Mouse (Mus musculus): Measurements from ENCODE around the gene Qars. TPM values are rescaled to one million over a fixed set of nuclear protein-coding genes. Genes with fewer than 3 reads are reported as not detected.

Qars gene
- 69.1 and 80.0 TPM in 2 replicates for polyA plus RNA-seq (2015; fragmentation: Nextera tagmentation; extraction: Ambion mirVana)

DNA sequence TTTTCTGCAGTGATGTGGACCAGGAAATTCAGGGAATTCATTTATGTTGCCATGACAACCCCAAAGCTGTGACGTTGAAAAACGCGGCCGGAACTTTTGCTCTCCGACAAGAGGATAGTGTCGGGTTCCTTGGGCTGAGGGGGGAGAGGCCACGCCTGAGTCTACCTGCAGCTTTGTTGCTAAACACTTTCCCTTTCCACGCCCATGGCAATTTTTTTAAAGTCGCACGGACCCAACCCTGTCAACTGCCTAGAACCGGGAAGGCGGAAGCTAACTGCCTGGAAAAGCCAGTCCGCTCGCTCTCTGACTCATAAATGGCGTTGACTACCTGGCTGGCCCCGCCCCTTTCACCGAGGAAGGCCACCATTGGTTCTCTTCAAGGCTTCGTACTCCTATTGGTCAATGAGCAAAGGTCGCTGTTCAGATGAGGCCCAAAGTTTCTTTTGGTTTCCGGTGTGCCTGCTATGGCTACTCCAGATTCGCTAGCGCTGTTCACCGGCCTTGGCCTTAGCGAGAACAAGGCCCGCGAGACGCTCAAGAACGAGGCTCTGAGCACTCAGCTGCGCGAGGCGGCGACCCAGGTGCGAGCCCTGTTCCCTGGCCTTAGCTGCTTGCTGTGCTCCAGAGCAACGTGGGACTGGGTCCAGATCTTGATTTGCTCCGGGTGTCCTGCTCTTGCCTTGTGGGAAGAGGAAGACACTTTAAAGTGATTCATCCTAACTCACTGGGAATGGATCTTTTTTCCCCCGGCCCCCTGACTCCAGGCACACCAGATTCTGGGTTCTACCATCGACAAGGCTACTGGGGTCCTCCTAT, at the start of gene Qars:
Gene Qars (plus strand): TSS at position 88 of the 816 bp plus-strand sequence.
- under 1% methylated on average over 37 of the region's 37 CpGs for WGBS
- peak within 1 kb of the TSS; percentile 75 for H3K27ac ChIP-seq (replicated peaks)
- peaks cover 45% of the 10 kb centered on the region for H3K36me3 ChIP-seq
- peak within 1 kb of the TSS; percentile 73 for H3K4me3 ChIP-seq
- H3K9ac ChIP-seq = peak within 1 kb of the TSS; percentile 78
- H3K27me3 ChIP-seq = no peaks in the 10 kb centered on the region
- H3K4me1 ChIP-seq (replicated peaks) = peaks cover 19% of the 10 kb centered on the region
- ATAC-seq (ENCODE audit: low read depth) = peak; percentile 97
- no peaks in the 10 kb centered on the region for H3K9me3 ChIP-seq
- H3K4me2 ChIP-seq = peak within 1 kb of the TSS; percentile 93

DNA sequence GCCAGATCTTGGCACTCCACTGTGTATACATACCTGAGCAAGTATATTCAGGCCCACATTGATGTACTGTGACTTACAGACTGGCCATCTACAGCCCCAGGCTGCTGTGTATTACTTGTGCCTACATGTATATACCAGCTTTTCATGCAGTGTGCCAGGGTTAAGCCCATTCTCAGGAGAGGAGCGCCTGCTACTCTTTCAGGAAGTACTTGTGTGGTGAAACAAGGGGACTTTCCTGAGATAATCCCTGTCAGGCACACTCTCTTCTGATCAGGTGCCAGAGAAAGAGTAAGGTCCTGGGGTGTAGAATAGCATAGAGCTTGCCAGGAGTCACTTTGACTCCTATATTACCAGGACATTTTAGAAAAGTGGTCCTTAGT, 47.6 kb upstream of the Qars start:
- Histone ChIP-seq H3K4me1 (replicated peaks) (peaks cover 21% of the 10 kb centered on the region), H3K9me3 (no peaks in the 10 kb centered on the region), H3K27me3 (peaks cover 9% of the 10 kb centered on the region; the same call in 1 of the 2 replicates), H3K4me3 (peak overlapping the region; percentile 85), H3K9ac (peak overlapping the region; percentile 91; the same call in 1 of the 2 replicates), H3K27ac (replicated peaks) (peak overlapping the region; percentile 90), H3K4me2 (peak overlapping the region; percentile 93), H3K36me3 (peaks cover 25% of the 10 kb centered on the region)
- WGBS = 97% methylated on average over 1 of the region's 1 CpGs
- no peak for ATAC-seq (ENCODE audit: low read depth)

DNA sequence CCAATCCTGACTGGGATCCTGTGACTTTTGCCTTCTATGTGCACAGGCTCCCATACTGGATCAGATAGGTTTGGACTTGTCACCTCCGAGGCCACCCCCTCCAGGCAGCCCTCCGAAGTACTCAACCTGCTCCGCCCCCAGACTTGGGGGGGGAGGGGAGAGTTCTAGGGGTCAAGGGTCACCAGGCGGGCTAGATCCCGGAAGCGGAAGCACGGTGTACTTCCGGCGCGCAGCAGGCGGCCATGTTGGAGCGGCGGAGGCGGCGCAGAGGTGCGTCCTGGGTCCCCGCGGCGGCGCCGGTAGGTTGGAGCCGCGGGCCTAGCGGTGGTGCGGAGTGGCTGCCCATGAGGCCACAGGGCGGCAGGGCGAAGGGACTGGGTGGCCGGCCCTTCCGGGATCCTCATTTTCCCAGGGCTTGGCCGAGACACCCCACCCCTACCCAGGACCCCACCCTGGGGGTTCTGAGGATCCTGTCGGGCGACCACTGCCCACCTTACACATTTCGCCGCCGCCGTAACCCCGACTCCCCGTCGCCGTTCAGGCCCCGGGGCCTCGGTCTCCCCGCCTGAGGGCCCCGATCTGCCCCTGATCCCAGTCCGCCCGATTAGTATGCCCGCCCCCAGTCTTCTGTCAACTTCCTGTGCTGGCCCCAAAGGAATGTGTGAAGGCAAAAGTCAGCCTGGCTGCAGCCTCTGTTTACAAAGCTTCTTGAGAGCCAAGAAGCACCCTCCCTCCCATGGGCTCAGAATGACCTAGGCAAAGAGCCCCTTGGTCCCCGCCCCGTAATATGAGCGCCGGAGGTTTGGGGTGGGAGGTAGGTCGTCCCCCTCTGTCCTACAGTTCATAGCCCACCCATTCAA, 47.0 kb upstream of the Qars start, which contains the start of gene Ccdc71:
Gene Ccdc71 (plus strand): TSS at position 209 of the 860 bp plus-strand sequence.
- Histone ChIP-seq H3K27ac (replicated peaks) (peak within 1 kb of the TSS; percentile 90), H3K27me3 (peaks cover 9% of the 10 kb centered on the region; the same call in 1 of the 2 replicates), H3K36me3 (peaks cover 31% of the 10 kb centered on the region), H3K4me2 (peak within 1 kb of the TSS; percentile 93), H3K9ac (peak within 1 kb of the TSS; percentile 91), H3K4me3 (peak within 1 kb of the TSS; percentile 85), H3K9me3 (no peaks in the 10 kb centered on the region), H3K4me1 (replicated peaks) (peaks cover 21% of the 10 kb centered on the region)
- under 1% methylated on average over 51 of the region's 52 CpGs for WGBS
- peak; percentile 83 for ATAC-seq (ENCODE audit: low read depth)

DNA sequence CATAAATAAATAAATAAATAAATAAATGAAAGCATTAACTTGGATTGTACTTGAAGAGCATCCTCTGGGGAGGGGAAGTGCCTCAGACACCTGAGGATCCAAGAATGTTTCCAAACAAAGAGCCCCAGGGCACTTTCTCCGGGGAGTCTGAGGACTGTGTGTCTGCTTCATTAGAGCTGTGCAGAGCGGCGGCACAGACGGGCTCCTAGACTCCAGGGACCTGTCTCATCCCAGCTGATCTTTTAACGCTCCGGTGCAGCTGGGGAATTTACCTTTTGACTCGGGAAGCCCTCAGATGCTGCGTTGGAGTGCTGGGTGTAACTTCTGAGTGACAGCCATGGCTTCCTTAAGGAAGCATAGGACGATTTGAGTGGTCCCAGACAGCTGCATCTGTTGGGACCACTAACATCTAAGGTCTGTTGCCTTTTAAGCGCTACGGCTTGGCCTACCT, 46.3 kb upstream of the Qars start, which contains the start of gene Klhdc8b:
Gene Klhdc8b (minus strand): TSS at position 401 of the 451 bp plus-strand sequence.
- Histone ChIP-seq H3K36me3 (peaks cover 37% of the 10 kb centered on the region), H3K4me2 (peak within 1 kb of the TSS; percentile 93), H3K9me3 (no peaks in the 10 kb centered on the region), H3K27me3 (peaks cover 9% of the 10 kb centered on the region; the same call in 1 of the 2 replicates), H3K9ac (peak within 1 kb of the TSS; percentile 91), H3K4me1 (replicated peaks) (peaks cover 21% of the 10 kb centered on the region), H3K4me3 (peak within 1 kb of the TSS; percentile 85), H3K27ac (replicated peaks) (peak within 1 kb of the TSS; percentile 90)
- WGBS = 24% methylated on average over 11 of the region's 11 CpGs
- peak; percentile 58 for ATAC-seq (ENCODE audit: low read depth)

DNA sequence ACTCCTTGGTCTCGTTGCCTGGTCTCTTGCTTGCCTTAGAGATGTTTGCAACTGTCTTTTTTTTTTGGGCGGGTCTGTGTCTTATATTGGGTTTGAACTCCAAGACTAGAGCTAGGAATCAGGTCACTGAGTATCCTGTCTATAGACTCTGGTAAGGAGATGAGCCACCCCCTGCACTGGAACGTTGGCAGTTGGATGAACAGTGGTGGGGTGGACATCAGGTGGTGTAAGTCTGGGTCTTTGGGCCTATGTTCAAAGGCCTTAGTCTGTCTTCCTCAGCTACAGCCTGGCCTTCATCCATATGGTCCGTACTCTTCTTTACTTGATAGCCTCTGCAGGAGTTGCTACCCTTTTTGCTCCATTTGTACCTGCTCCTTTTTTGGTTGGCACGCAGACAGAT, 45.8 kb upstream of the Qars start:
- 88% methylated on average over 5 of the region's 5 CpGs for WGBS
- Histone ChIP-seq H3K9me3 (no peaks in the 10 kb centered on the region), H3K27ac (replicated peaks) (no peak overlapping the region), H3K27me3 (peaks cover 9% of the 10 kb centered on the region; the same call in 1 of the 2 replicates), H3K9ac (peak overlapping the region; percentile 91; the same call in 1 of the 2 replicates), H3K4me2 (peak overlapping the region; percentile 93), H3K4me1 (replicated peaks) (peaks cover 21% of the 10 kb centered on the region), H3K4me3 (peak overlapping the region; percentile 85), H3K36me3 (peaks cover 42% of the 10 kb centered on the region)
- no peak for ATAC-seq (ENCODE audit: low read depth)

DNA sequence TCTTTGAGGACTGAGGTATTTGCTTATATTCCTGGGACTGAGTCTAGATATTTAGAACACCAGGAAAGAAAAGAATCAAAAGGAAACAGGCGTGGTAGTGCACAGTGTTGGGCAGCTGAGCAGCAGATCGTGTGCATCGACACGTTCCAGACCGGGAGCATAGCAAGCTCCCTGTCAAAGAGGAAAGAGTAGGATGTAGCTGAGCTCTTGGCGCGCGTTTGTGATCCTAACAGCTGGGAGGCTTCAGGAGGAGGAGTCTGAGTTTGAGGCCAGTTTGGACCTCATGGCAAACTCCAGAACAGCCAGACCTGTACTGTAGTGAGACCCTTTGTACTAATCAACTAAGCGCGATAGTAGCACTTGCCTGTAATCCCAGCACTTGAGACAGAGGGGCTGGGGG, 45.3 kb upstream of the Qars start:
- Histone ChIP-seq H3K4me1 (replicated peaks) (peaks cover 21% of the 10 kb centered on the region), H3K27me3 (0 out of 2 replicates have a peak, but pooled peaks cover 8% of the 10 kb centered on the region), H3K27ac (replicated peaks) (no peak overlapping the region), H3K9me3 (no peaks in the 10 kb centered on the region), H3K4me3 (no peak overlapping the region), H3K9ac (no peak overlapping the region), H3K4me2 (peak overlapping the region; percentile 93; the same call in 1 of the 2 replicates), H3K36me3 (peaks cover 47% of the 10 kb centered on the region)
- WGBS = 90% methylated on average over 10 of the region's 10 CpGs
- ATAC-seq (ENCODE audit: low read depth) = no peak

DNA sequence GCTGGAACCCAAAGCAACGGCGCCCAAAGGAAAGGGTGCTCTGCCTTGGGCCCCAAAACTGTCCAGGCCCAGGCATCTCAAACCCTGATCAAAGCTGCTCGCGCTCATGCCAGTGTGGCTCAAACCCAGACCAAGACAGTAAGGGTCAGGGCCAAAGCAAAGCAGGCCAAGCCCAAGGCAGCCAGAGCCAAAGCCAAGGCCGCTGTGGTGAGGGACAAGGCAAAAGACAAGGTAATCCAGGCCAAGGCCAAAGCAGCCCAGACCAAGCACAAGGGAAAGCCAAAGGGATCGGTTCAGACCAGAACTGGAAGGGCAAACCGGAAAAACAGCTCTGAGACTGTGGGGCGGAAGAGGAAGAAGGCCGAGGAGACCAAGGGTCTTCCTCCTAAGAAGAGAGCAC, 43.8 kb upstream of the Qars start:
- ATAC-seq (ENCODE audit: low read depth) = no peak

DNA sequence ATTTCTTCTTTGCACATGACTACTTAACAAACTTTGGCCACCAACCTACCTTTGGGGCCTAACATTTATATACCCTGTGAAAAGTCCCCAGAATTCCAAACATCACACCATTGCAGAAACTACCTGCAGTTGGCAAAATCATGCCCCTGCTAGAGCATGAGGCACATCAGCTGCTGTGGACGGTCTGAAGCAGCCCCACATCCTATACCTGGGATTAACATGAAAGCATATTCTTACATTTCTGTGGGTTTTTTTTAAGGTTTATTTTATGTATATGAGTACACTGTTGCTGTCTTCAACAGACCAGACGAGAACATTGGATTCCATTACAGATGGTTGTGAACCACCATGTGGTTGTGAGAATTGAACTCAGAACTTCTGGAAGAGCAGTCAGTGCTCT, 41.3 kb upstream of the Qars start:
- Histone ChIP-seq H3K27me3 (no peaks in the 10 kb centered on the region), H3K4me1 (replicated peaks) (peaks cover 11% of the 10 kb centered on the region), H3K36me3 (peaks cover 52% of the 10 kb centered on the region), H3K4me3 (no peak overlapping the region), H3K27ac (replicated peaks) (no peak overlapping the region), H3K4me2 (no peak overlapping the region), H3K9ac (no peak overlapping the region), H3K9me3 (no peaks in the 10 kb centered on the region)
- WGBS = 95% methylated on average over 2 of the region's 2 CpGs
- no peak for ATAC-seq (ENCODE audit: low read depth)

More for the DNA sequence above, 43.8 kb upstream of the Qars start:
- no peaks in the 10 kb centered on the region for H3K9me3 ChIP-seq
- H3K27me3 ChIP-seq = 0 out of 2 replicates have a peak, but pooled peaks cover 3% of the 10 kb centered on the region
- peaks cover 52% of the 10 kb centered on the region for H3K36me3 ChIP-seq
- H3K27ac ChIP-seq (replicated peaks) = no peak overlapping the region
- 96% methylated on average over 9 of the region's 9 CpGs for WGBS
- H3K4me2 ChIP-seq = no peak overlapping the region
- H3K4me1 ChIP-seq (replicated peaks) = peaks cover 21% of the 10 kb centered on the region
- H3K4me3 ChIP-seq = no peak overlapping the region
- H3K9ac ChIP-seq = no peak overlapping the region

DNA sequence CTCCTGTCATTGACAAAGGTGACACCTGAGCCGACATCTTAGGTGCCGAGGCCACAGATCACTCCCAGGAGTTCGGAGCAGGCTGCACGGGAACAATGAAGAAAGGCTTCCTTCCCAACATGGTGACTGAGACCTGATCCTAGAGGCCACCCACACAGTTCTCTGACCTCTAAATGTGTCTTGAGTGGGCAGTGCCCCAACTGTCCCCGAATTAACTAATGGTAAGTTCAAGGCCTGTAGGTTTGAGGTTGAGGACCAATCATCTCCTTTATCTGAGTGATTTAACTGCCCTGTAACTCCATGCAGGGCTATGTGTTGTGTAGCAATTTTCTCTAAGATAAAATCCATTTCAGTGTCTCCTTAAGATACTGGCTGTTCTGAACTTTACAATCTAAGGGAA, 38.1 kb upstream of the Qars start:
- Histone ChIP-seq H3K9ac (no peak overlapping the region), H3K4me2 (no peak overlapping the region), H3K27ac (replicated peaks) (no peak overlapping the region), H3K27me3 (no peaks in the 10 kb centered on the region), H3K36me3 (peaks cover 32% of the 10 kb centered on the region), H3K4me3 (no peak overlapping the region), H3K9me3 (no peaks in the 10 kb centered on the region), H3K4me1 (replicated peaks) (no peaks in the 10 kb centered on the region)
- no peak for ATAC-seq (ENCODE audit: low read depth)
- 80% methylated on average over 5 of the region's 5 CpGs for WGBS

DNA sequence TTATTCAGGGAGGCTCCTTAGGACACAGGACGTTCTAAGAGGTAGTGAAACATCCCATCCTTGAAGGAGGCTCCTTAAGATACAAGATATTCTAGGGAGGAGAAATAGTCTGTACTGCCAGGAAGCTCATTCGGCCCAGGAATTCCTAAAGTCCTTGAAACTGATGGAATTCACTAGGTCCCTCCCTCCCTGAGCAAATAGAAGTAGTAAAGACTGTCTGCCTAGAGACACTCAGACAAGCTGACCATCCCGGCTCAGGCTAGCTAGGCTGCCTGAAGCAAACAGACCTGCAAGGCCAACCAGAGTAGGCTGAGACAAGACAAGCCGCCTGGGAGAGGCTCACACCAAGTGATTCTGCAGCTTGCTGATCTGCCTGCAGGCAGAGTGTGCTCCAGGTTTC, 37.7 kb upstream of the Qars start:
- WGBS = 69% methylated on average over 4 of the region's 4 CpGs
- H3K27ac ChIP-seq (replicated peaks) = no peak overlapping the region
- no peak overlapping the region for H3K4me2 ChIP-seq
- H3K4me3 ChIP-seq = no peak overlapping the region
- H3K4me1 ChIP-seq (replicated peaks) = no peaks in the 10 kb centered on the region
- no peak for ATAC-seq (ENCODE audit: low read depth)
- peaks cover 28% of the 10 kb centered on the region for H3K36me3 ChIP-seq
- no peaks in the 10 kb centered on the region for H3K27me3 ChIP-seq
- no peaks in the 10 kb centered on the region for H3K9me3 ChIP-seq
- H3K9ac ChIP-seq = no peak overlapping the region

DNA sequence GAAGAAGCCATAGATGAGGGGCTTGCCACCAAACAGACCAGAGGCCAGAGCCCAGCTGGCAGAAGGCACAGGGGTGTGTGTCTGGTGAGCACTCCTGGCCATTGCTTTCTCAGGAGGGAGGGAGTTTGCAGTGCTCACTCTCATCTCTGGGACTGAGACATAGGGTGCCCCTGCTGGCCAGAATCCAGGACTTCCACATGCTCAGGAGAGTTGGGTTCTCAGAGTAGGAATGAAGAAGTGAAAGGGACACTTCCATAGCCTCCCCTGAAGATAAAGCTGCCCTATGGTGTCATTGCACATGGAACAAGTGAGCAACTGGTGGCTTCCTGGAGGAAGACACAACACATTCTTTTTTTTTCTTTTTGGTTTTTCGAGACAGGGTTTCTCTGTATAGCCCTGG, 33.0 kb upstream of the Qars start:
- Histone ChIP-seq H3K4me1 (replicated peaks) (peaks cover 11% of the 10 kb centered on the region), H3K27ac (replicated peaks) (no peak overlapping the region), H3K9me3 (no peaks in the 10 kb centered on the region), H3K4me3 (no peak overlapping the region), H3K9ac (no peak overlapping the region), H3K27me3 (no peaks in the 10 kb centered on the region), H3K4me2 (no peak overlapping the region), H3K36me3 (no peaks in the 10 kb centered on the region)
- ATAC-seq (ENCODE audit: low read depth) = no peak
- WGBS = 58% methylated on average over 1 of the region's 1 CpGs
